Mouse (Mus musculus): Measurements from ENCODE around the gene Gm44503.

The Gm44503 gene

DNA sequence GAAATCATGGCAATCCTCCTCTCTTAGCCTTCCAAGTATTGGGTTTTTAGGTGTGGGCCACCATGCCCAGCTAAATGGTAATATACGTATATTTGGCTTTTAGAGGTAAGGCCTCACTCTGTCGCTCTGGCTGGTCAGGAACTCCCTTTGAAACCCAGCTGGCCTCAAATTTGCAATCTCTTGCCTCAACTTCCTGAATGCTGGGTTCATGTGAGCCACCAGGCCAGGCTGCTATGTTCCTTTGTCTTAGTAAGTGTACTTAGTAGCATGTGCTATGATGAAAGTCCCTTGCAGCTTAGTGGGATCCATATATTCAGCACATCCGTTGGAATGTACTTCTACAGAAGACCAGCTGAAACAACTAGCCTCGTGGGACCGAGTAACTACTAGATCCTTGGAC lies 16.1 kb downstream of the Gm44503 start:
- DNase-seq, result no peak

- DNase-seq, result no peak
Observed at GRCm38 (mm10) chr9:72975242-72975641, 16.6 kb downstream of the Gm44503 start.

DNA sequence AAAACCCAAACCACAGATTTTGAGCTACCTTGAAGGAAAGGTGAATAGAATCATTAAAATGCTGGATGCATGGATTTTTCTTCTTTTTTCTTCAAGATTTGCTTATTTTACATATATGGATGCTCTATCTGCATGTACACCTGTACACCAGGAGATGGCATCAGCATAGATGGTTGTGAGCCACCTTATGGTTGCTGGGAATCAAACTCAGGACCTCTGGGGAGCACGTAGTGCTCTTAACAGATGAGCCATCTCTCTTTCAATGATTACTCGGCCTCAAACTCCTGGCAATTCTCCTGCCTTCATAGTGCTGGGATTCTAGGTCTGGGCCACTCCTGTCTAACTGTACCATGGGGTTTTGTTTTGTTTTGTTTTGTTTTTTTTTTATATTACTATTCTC lies 24.4 kb downstream of the Gm44503 start:
- DNase-seq, result no peak

DNA sequence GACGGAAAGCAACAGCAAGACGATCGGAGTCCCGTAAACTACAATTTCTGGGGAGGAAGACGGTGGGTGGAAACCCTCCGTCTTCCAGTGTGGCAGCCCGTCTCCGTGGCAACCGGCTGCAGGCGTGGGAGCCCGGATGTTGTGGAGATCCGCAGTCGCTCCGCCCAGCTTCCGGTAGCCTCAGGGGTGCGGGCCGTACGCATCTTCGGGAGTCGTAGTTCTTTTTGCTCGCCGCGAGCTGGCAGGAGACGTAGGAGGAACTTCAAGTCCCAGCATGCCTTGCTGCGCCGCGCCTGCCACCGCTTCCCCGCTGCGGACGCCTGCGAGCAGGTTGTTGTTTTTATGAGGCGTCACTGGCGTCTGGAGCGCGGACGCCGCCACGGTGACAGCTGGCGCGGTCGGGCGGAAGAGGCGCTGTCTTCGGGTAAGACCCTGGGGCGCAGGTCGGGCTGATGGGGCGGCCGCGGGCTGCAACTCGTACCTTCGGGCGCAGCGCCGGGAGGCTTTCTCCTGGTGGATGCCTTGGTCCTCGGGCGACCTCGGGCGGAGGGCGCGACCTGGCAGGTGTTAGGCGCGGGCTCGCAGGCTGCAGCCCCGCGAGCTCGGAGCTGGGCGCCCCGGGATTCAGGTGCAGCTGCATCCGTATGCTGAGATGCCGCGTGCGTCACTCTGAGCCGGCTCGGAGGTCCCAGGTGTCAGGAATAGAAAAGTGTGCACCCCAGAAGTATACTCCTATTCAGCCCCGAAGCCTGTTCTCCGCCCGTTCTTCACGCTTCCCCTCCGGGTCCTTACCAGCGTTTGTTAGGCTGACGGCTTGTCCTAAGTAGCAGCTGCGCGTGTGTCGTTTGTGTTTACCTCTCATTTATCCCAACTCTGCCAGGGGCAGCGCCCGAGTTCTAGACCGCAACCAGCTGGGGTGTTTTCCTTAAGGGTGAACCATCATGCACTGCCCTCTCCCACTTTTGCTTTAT lies 26.9 kb downstream of the Gm44503 start, which contains the start of the genes Ccpg1os and Ccpg1:
Gene Ccpg1os (minus strand): TSS at position 133 of the 971 bp plus-strand sequence.
Gene Ccpg1 (plus strand): TSS at position 180 of the 971 bp plus-strand sequence.
- DNase-seq, result peak; percentile 97

DNA sequence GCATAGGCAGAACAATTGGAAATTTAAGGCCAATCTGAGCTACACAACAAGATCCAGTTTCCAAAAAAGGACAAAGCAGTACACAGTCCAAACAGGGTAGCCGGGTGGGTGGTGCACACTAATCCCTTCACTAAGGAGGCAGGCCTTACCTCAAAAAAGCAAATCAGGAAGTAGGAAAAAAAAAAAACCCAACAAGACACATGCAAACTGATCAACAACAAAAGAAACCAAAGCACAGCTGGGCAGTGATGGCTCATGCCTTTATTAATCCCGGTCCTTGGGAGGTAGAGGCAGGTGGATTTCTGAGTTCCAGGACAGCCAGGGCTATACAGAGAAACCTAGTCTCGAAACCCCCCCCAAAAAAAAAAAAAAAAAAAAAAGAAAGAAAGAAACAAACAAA lies 29.1 kb downstream of the Gm44503 start:
- DNase-seq, result no peak

- DNase-seq, result no peak
Observed at GRCm38 (mm10) chr9:72988706-72989105, 30.1 kb downstream of the Gm44503 start.

- DNase-seq, result no peak
Observed at GRCm38 (mm10) chr9:72991420-72991819, 32.8 kb downstream of the Gm44503 start.

DNA sequence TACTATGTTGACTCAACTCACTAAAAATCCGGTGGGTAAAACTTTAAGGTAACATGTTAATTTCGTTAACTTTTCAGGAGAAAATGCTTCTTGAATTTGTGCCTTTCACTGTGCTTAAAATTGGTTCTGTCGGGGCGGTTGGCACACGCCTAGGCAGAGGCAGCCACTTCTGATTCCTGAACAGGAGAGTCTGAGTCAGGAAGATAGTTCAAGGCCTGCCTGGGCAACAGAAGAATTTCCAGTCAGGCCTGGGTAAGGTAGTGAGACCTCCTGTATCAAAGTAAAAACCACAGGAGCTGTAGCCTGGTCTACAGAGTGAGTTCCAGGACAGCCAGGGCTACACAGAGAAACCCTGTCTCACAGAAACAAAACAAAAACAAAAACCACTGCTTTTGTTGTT lies 33.9 kb downstream of the Gm44503 start:
- DNase-seq, result no peak

DNA sequence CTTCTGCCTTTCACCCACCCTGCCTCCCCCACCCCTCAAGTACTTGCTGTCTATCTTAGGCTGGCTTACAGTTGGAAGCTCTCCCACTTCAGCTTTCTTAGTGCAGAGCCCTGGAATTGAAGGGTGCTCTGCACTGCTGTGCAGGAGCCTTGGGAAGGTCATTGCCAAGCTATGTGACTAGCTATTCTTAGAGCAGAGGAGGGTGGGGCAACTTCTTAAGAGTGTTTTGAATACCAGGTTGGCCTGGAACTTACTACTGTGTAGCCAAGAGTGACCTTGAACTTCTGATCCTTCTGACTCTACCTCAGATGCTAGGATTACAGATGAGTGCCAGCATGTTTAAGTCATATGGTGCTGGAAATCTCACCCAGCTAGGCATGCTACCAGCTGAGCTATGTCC lies 37.5 kb downstream of the Gm44503 start:
- DNase-seq, result no peak

GRCm38 (mm10) chr9:72996806-72997205 lies 38.2 kb downstream of the Gm44503 start:
- no peak for DNase-seq

- no peak for DNase-seq
Observed at GRCm38 (mm10) chr9:73000487-73000886, 41.8 kb downstream of the Gm44503 start.

DNA sequence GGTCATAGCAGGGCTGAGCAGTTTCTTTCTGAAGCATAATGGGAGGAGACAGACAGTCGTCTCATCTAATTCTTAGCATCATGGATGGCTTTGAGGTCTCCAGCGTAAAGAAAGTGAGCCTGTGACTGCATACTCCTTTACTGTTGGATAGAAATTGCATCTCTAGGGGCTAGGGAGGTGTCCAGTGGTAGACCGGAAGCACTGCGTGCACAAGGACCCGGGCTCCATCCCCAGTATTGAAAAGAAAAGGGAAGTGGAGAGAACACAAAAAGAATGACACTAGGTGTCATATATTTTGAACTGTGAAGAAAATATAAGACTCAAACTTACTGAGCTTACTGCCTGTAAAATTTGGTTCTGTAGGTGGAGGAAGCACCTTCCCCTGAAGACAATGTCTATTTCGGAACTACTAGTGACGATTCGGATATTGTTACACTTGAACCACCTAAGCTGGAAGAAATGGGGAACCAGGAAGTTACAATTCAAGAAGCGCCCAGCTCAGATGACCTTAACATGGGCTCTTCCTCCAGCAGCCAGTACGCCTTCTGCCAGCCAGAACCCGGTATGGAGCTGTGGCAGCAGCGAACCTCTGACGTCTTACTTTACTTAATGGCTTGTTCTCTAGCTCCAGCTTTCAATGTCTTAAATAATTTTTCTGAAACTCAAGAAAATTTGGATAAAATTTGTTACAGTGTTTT lies 42.8 kb downstream of the Gm44503 start:
- DNase-seq, result no peak

DNA sequence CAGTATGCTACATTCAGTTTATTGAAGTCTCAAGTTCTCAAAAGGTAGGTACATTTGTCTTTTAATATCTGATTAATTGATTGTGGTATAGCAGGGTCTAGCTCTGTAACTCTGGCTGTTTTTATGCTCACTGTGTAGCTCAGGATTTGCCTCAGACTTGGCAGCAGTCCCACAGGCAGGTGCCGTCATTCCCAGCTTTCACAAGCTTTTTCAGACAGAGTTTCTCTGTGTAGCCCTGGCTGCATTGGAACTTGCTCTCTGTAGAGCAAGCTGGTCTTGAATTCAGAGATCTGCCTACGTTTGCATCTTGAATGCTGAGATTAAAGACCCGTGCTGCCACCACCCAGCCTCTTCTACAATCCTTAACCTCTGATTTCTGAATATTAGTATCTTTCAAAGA lies 43.5 kb downstream of the Gm44503 start:
- DNase-seq, result peak in 1 of 2 experiments; percentile 20

- DNase-seq, result no peak
Observed at GRCm38 (mm10) chr9:73004076-73004475, 45.4 kb downstream of the Gm44503 start.

DNA sequence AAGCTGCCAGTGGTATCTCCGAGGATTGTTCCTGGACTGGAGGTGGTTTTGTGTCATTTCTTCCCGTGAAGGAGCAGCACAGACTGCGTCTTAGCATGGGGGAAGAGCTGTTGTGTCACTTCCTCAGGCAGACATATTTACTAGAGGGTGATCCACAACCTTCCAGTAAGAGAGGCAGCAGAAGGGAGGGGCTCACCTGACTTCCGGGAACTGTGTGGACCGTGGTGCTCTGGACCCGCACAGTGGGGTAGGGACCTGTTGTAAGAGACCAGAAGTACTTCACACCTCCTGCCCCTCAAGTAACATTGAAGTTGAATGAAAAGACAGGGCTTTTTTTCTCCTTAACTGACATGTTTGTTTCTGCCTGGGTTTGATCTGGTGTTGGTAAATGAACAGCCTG lies 46.5 kb downstream of the Gm44503 start:
- DNase-seq, result no peak

- peak in 1 of 2 experiments; percentile 31 for DNase-seq
Observed at GRCm38 (mm10) chr9:73006175-73006574, 47.5 kb downstream of the Gm44503 start.

DNA sequence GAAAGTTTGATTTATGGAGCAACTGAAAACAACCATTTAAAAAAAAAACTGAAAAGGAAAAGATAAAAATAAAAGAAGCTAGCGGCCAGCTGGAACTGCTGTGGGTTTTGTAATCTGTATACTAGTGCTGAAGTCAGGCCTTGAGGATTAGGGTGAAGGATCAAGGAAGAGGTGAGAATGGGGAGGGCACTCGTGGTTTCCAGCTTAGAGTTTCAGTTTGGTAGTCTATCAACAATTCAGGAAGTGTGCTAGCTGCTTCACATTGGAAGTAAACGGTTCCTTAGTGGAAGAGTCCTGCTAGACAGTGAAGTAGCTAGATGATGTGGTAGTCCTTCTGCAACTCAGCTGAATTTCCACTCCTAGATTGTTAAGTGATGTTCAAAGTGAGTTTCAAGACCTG lies 49.7 kb downstream of the Gm44503 start:
- DNase-seq, result no peak

DNA sequence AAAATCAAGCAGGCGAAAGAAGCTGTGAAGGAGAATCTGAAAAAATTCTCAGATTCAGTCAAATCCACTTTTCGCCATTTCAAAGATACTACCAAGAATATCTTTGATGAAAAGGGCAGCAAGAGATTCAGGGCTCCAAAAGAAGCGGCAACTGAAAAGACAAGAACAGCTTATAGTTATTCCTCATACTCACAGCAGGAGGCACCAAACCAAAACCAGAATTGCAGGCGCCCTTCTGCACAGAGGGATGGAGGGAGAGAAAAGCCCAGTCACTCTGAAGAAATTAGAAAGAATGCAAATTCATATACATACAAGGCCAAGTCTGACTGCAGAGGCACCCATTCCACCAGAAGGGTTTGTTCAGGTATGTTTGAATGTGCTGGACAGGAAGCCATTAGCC lies 54.0 kb downstream of the Gm44503 start:
- DNase-seq, result no peak

DNA sequence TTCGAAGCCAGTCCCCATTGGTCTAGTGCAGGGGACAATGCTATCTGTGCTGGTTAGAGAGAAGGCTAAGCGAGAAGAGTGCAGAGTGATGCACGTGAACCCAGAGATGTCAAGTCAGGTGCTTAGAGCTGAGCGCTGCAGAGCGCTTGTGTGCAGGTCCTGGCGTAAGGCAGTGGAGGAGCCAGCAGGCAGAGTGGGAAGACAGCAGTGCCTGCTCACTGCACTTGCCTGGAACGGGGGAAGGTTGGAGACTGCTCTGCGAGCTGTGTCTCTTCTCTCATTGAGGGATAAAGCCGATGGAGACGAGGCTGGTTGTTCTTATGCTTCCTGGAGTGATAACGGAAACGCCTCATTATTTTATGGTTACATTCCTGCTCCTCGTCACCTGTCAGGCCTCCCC lies 56.1 kb downstream of the Gm44503 start:
- no peak for DNase-seq

DNA sequence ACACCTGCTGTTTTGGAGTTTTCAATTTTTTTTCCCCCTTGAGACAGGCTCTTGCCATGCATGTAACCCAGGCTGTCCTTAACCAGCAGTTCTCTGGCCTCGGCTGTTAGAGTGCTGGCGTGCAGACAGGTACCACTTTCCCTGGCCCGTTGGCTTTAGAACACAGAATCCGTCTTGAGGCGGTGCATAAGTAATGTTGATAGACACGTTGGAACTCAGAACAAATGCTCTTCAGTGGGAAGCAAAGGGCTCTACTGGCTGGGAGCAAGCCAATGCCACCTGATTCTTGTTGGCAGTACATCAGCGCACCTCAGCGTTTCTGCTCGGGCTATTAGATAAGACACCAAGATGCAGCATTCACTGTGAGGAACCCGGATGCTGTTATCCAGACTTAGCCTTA lies 61.2 kb downstream of the Gm44503 start:
- DNase-seq, result peak; percentile 79 to 80

GRCm38 (mm10) chr9:73020566-73021097 lies 62.0 kb downstream of the Gm44503 start:
- no peak for DNase-seq

DNA sequence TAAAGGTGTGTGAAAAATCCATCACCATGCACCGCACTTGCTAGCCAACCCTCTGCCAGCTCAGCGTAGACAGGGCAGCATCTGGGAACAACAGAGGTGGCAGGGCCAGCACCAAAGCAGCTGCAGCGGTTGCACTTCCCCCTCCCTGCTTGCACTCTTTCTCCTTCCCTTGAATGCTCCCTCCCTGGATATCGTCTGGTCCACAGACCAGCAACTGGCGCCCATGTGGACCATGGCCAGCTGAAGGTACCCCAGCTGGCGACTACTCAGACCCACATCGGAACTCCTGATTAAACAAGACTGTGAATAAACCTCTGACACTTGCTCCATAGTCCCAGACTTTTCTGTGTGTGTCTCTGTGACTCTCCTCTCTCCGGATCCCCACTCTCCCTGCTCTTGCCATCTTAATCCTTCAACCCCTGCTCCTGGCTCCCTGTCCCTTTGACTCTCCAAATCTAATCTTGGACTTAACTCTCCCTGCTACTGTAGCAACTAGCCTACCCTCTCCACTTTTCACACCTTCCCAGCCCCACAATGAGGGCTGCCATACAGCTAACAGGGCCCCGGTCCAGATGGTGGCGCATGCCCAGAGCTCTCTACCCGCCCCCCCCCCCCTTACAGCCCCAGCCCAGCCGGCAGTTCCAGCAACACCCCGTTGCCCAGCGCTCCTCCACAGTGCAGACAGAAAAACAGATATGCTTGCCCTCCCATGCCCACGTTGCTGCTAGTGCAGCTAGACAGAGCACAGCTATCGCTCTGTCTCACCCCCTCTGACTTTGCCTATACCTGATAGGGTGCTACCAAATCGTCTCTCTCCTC lies 67.4 kb downstream of the Gm44503 start:
- peak; percentile 42 to 53 for DNase-seq

GRCm38 (mm10) chr9:73030443-73030842 lies 71.8 kb downstream of the Gm44503 start:
- no peak for DNase-seq

Data from cerebellum, postnatal 14 days (tissue).